Mouse (Mus musculus): ENCODE data around the gene Kcnn3. TPM values are rescaled to one million over a fixed set of nuclear protein-coding genes. Genes with fewer than 3 reads are reported as not detected.
A peak's percentile ranks its signal among the peaks of the same experiment; 100 is the strongest.

Gene Kcnn3
- polyA plus RNA-seq, 1 experiment: not detected

- 17% methylated on average over 7 of the region's 7 CpGs for WGBS
- Histone ChIP-seq H3K4me1 (ENCODE audit: control insufficient read depth, insufficient read depth, low read length) (no peaks in the 10 kb centered on the region; the same call in 1 of the 2 replicates), H3K4me3 (replicated peaks; ENCODE audit: control insufficient read depth, low read depth, low read length) (no peak overlapping the region), H3K27ac (ENCODE audit: control insufficient read depth, insufficient read depth, low read depth, low read length, poor library complexity) (no peak overlapping the region)
- TF ChIP-seq POLR2A (IDR thresholded peaks at IDR 0.05; ENCODE audit: borderline replicate concordance, control insufficient read depth, low read depth, low read length) (no peak), CTCF (IDR thresholded peaks at IDR 0.05; ENCODE audit: control insufficient read depth, insufficient read depth, low read length) (no peak)
Observed at GRCm38 (mm10) chr3:89521503-89521854, 1.5 kb downstream of the Kcnn3 start.

GRCm38 (mm10) chr3:89522450-89523128 lies 2.6 kb downstream of the Kcnn3 start:
- Histone ChIP-seq H3K4me3 (replicated peaks; ENCODE audit: control insufficient read depth, low read depth, low read length) (no peak overlapping the region), H3K4me1 (ENCODE audit: control insufficient read depth, insufficient read depth, low read length) (no peaks in the 10 kb centered on the region; the same call in 1 of the 2 replicates), H3K27ac (ENCODE audit: control insufficient read depth, insufficient read depth, low read depth, low read length, poor library complexity) (no peak overlapping the region)
- TF ChIP-seq CTCF (IDR thresholded peaks at IDR 0.05; ENCODE audit: control insufficient read depth, insufficient read depth, low read length): no peak
- TF ChIP-seq POLR2A (IDR thresholded peaks at IDR 0.05; ENCODE audit: borderline replicate concordance, control insufficient read depth, low read depth, low read length): no peak
- 70% methylated on average over 6 of the region's 6 CpGs for WGBS

- TF ChIP-seq CTCF (IDR thresholded peaks at IDR 0.05; ENCODE audit: control insufficient read depth, insufficient read depth, low read length): no peak
- TF ChIP-seq POLR2A (IDR thresholded peaks at IDR 0.05; ENCODE audit: borderline replicate concordance, control insufficient read depth, low read depth, low read length): no peak
- H3K4me3 ChIP-seq (replicated peaks; ENCODE audit: control insufficient read depth, low read depth, low read length): no peak overlapping the region
- no peak overlapping the region for H3K27ac ChIP-seq (ENCODE audit: control insufficient read depth, insufficient read depth, low read depth, low read length, poor library complexity)
- WGBS: 55% methylated on average over 17 of the region's 17 CpGs
- H3K4me1 ChIP-seq (ENCODE audit: control insufficient read depth, insufficient read depth, low read length): no peaks in the 10 kb centered on the region
Observed at GRCm38 (mm10) chr3:89526298-89527090, 6.5 kb downstream of the Kcnn3 start.

GRCm38 (mm10) chr3:89529796-89530195 lies 9.8 kb downstream of the Kcnn3 start:
- TF ChIP-seq POLR2A (IDR thresholded peaks at IDR 0.05; ENCODE audit: borderline replicate concordance, control insufficient read depth, low read depth, low read length) (no peak), CTCF (IDR thresholded peaks at IDR 0.05; ENCODE audit: control insufficient read depth, insufficient read depth, low read length) (peak; percentile 33; the same call in 1 of the 2 replicates)
- whole genome bisulfite sequencing: 79% methylated on average over 3 of the region's 3 CpGs
- no peak overlapping the region for H3K27ac ChIP-seq (ENCODE audit: control insufficient read depth, insufficient read depth, low read depth, low read length, poor library complexity)

GRCm38 (mm10) chr3:89534566-89535097 lies 14.7 kb downstream of the Kcnn3 start:
- Histone ChIP-seq H3K27ac (ENCODE audit: control insufficient read depth, insufficient read depth, low read depth, low read length, poor library complexity) (no peak overlapping the region), H3K4me1 (ENCODE audit: control insufficient read depth, insufficient read depth, low read length) (no peaks in the 10 kb centered on the region), H3K4me3 (replicated peaks; ENCODE audit: control insufficient read depth, low read depth, low read length) (no peak overlapping the region)
- 58% methylated on average over 6 of the region's 6 CpGs for WGBS
- TF ChIP-seq CTCF (IDR thresholded peaks at IDR 0.05; ENCODE audit: control insufficient read depth, insufficient read depth, low read length) (no peak), POLR2A (IDR thresholded peaks at IDR 0.05; ENCODE audit: borderline replicate concordance, control insufficient read depth, low read depth, low read length) (no peak)

More at GRCm38 (mm10) chr3:89529796-89530195, 9.8 kb downstream of the Kcnn3 start:
- H3K4me1 ChIP-seq (ENCODE audit: control insufficient read depth, insufficient read depth, low read length): no peaks in the 10 kb centered on the region
- H3K4me3 ChIP-seq (replicated peaks; ENCODE audit: control insufficient read depth, low read depth, low read length): no peak overlapping the region

GRCm38 (mm10) chr3:89535147-89535546 lies 15.2 kb downstream of the Kcnn3 start:
- WGBS: 85% methylated on average over 2 of the region's 2 CpGs
- TF ChIP-seq POLR2A (IDR thresholded peaks at IDR 0.05; ENCODE audit: borderline replicate concordance, control insufficient read depth, low read depth, low read length): no peak
- TF ChIP-seq CTCF (IDR thresholded peaks at IDR 0.05; ENCODE audit: control insufficient read depth, insufficient read depth, low read length): no peak
- no peak overlapping the region for H3K27ac ChIP-seq (ENCODE audit: control insufficient read depth, insufficient read depth, low read depth, low read length, poor library complexity)
- H3K4me3 ChIP-seq (replicated peaks; ENCODE audit: control insufficient read depth, low read depth, low read length): no peak overlapping the region
- H3K4me1 ChIP-seq (ENCODE audit: control insufficient read depth, insufficient read depth, low read length): no peaks in the 10 kb centered on the region

GRCm38 (mm10) chr3:89539036-89539739 lies 19.2 kb downstream of the Kcnn3 start:
- Histone ChIP-seq H3K4me1 (ENCODE audit: control insufficient read depth, insufficient read depth, low read length) (no peaks in the 10 kb centered on the region), H3K27ac (ENCODE audit: control insufficient read depth, insufficient read depth, low read depth, low read length, poor library complexity) (no peak overlapping the region), H3K4me3 (replicated peaks; ENCODE audit: control insufficient read depth, low read depth, low read length) (no peak overlapping the region)
- WGBS: 68% methylated on average over 10 of the region's 10 CpGs
- TF ChIP-seq CTCF (IDR thresholded peaks at IDR 0.05; ENCODE audit: control insufficient read depth, insufficient read depth, low read length) (no peak), POLR2A (IDR thresholded peaks at IDR 0.05; ENCODE audit: borderline replicate concordance, control insufficient read depth, low read depth, low read length) (no peak)
